Mouse (Mus musculus): Measurements from ENCODE around the gene Grm2. TPM values are rescaled to one million over a fixed set of nuclear protein-coding genes. Genes with fewer than 3 reads are reported as not detected.

The Grm2 gene
- not detected for polyA plus RNA-seq (2014; fragmentation: Illumina TruSeq; extraction: RNeasy Lipid Tissue Mini Kit (QIAGEN cat#74804); ENCODE audit: low read depth, low replicate concordance)

GRCm38 (mm10) chr9:106655884-106656720 lies at the start of gene Grm2:
Grm2 (minus strand) TSS chr9:106656082.

GRCm38 (mm10) chr9:106685249-106686101 lies 29.6 kb upstream of the Grm2 start, which contains the start of gene Tex264:
Tex264 (minus strand) TSS chr9:106685927.

GRCm38 (mm10) chr9:106626282-106626681 lies 29.6 kb downstream of the Grm2 start, which contains the start of gene Iqcf6:
Iqcf6 (plus strand) TSS chr9:106626582.

Other genes with a start within 250 kb of the Grm2 start
- 26.6 TPM for gene Rpl29, start 226.6 kb downstream of the Grm2 start, polyA plus RNA-seq (2014; fragmentation: Illumina TruSeq; extraction: RNeasy Lipid Tissue Mini Kit (QIAGEN cat#74804); ENCODE audit: low read depth, low replicate concordance)
- 4.1 TPM for gene Acy1, start 217.8 kb downstream of the Grm2 start, polyA plus RNA-seq (2014; fragmentation: Illumina TruSeq; extraction: RNeasy Lipid Tissue Mini Kit (QIAGEN cat#74804); ENCODE audit: low read depth, low replicate concordance)
- gene Abhd14b, start 208.6 kb downstream of the Grm2 start, polyA plus RNA-seq (2014; fragmentation: Illumina TruSeq; extraction: RNeasy Lipid Tissue Mini Kit (QIAGEN cat#74804); ENCODE audit: low read depth, low replicate concordance) = 105 TPM
- 2.2 TPM for gene Abhd14a, start 208.4 kb downstream of the Grm2 start, polyA plus RNA-seq (2014; fragmentation: Illumina TruSeq; extraction: RNeasy Lipid Tissue Mini Kit (QIAGEN cat#74804); ENCODE audit: low read depth, low replicate concordance)
- 2.8 TPM for gene Pcbp4, start 202.8 kb downstream of the Grm2 start, polyA plus RNA-seq (2014; fragmentation: Illumina TruSeq; extraction: RNeasy Lipid Tissue Mini Kit (QIAGEN cat#74804); ENCODE audit: low read depth, low replicate concordance)
- not detected for gene Gpr62, start 190.1 kb downstream of the Grm2 start, polyA plus RNA-seq (2014; fragmentation: Illumina TruSeq; extraction: RNeasy Lipid Tissue Mini Kit (QIAGEN cat#74804); ENCODE audit: low read depth, low replicate concordance)
- 1.5 TPM for gene Rrp9, start 180.1 kb downstream of the Grm2 start, polyA plus RNA-seq (2014; fragmentation: Illumina TruSeq; extraction: RNeasy Lipid Tissue Mini Kit (QIAGEN cat#74804); ENCODE audit: low read depth, low replicate concordance)
- gene Parp3, start 179.1 kb downstream of the Grm2 start, polyA plus RNA-seq (2014; fragmentation: Illumina TruSeq; extraction: RNeasy Lipid Tissue Mini Kit (QIAGEN cat#74804); ENCODE audit: low read depth, low replicate concordance) = 9.4 TPM
- gene Iqcf1, start 156.1 kb downstream of the Grm2 start, polyA plus RNA-seq (2014; fragmentation: Illumina TruSeq; extraction: RNeasy Lipid Tissue Mini Kit (QIAGEN cat#74804); ENCODE audit: low read depth, low replicate concordance) = not detected
- gene Iqcf5, start 141.5 kb downstream of the Grm2 start, polyA plus RNA-seq (2014; fragmentation: Illumina TruSeq; extraction: RNeasy Lipid Tissue Mini Kit (QIAGEN cat#74804); ENCODE audit: low read depth, low replicate concordance) = not detected
- gene Iqcf3, start 94.5 kb downstream of the Grm2 start, polyA plus RNA-seq (2014; fragmentation: Illumina TruSeq; extraction: RNeasy Lipid Tissue Mini Kit (QIAGEN cat#74804); ENCODE audit: low read depth, low replicate concordance) = not detected
- gene Iqcf4, start 85.1 kb downstream of the Grm2 start, polyA plus RNA-seq (2014; fragmentation: Illumina TruSeq; extraction: RNeasy Lipid Tissue Mini Kit (QIAGEN cat#74804); ENCODE audit: low read depth, low replicate concordance) = not detected
- gene Iqcf6, start 29.5 kb downstream of the Grm2 start, polyA plus RNA-seq (2014; fragmentation: Illumina TruSeq; extraction: RNeasy Lipid Tissue Mini Kit (QIAGEN cat#74804); ENCODE audit: low read depth, low replicate concordance) = not detected
- gene Tex264, start 29.8 kb upstream of the Grm2 start, polyA plus RNA-seq (2014; fragmentation: Illumina TruSeq; extraction: RNeasy Lipid Tissue Mini Kit (QIAGEN cat#74804); ENCODE audit: low read depth, low replicate concordance) = 15.1 TPM
- gene Rad54l2, start 133.1 kb upstream of the Grm2 start, polyA plus RNA-seq (2014; fragmentation: Illumina TruSeq; extraction: RNeasy Lipid Tissue Mini Kit (QIAGEN cat#74804); ENCODE audit: low read depth, low replicate concordance) = 7.7 TPM
- gene Dcaf1, start 165.8 kb upstream of the Grm2 start, polyA plus RNA-seq (2014; fragmentation: Illumina TruSeq; extraction: RNeasy Lipid Tissue Mini Kit (QIAGEN cat#74804); ENCODE audit: low read depth, low replicate concordance) = 13.6 TPM
- gene Rbm15b, start 231.3 kb upstream of the Grm2 start, polyA plus RNA-seq (2014; fragmentation: Illumina TruSeq; extraction: RNeasy Lipid Tissue Mini Kit (QIAGEN cat#74804); ENCODE audit: low read depth, low replicate concordance) = 3.2 TPM
- gene Manf, start 235.9 kb upstream of the Grm2 start, polyA plus RNA-seq (2014; fragmentation: Illumina TruSeq; extraction: RNeasy Lipid Tissue Mini Kit (QIAGEN cat#74804); ENCODE audit: low read depth, low replicate concordance) = 157 TPM

Data from liver, adult 10 weeks (tissue).